Mouse (Mus musculus) embryonic stem cell, embryonic (primary cell): ENCODE measurements around the gene Gpr4.

Source experiments
- CTCF ChIA-PET, 4 experiments: fragments of 300-600 bp in 2 of 4; fragments of 350-600 bp in 2 of 4; sonication (Branson Sonifier 250); formaldehyde crosslinking; loops; one replicate each; lab custom pipeline; 2022; ENCODE audit warnings: inconsistent platforms in 2 of 4; lab: Charles Lee
- POLR2A ChIA-PET, 4 experiments: fragments of 300-600 bp in 2 of 4; fragments of 350-600 bp in 2 of 4; sonication (Branson Sonifier 250); formaldehyde crosslinking; loops; one replicate each; lab custom pipeline; 2022; ENCODE audit warnings: antibody characterized with exemption in 4 of 4, inconsistent platforms in 1 of 4; lab: Charles Lee

Gene Gpr4

GRCm38 (mm10) chr7:19178035-19178434 lies 34.3 kb upstream of the Gpr4 start:
- ChIA-PET CTCF (interaction anchor here (0.5 to 5.6 kb wide), 73 partner anchors 10 to 413 kb away, joined by 3 to 46 read pairs (median 4); partner anchors contain the start of genes Ppm1n (in 3 of the 4), Fbxo46 (in 1 of the 4), Fosb (in 1 of the 4) and Gipr (in 1 of the 4)), POLR2A (interaction anchor here in 3 of 4 experiments (0.5 to 4.9 kb wide), 33 partner anchors 9 to 775 kb away, joined by 3 to 23 read pairs (median 4); partner anchors contain the start of genes Fosb (in 1 of the 3), Gipr (in 1 of the 3), Opa3 (in 1 of the 3) and Ppm1n (in 1 of the 3))

- ChIA-PET CTCF (interaction anchor here (0.5 to 5.6 kb wide), 92 partner anchors 11 to 512 kb away, joined by 3 to 46 read pairs (median 4); partner anchors contain the start of genes Ppm1n (in 3 of the 4), Fbxo46 (in 1 of the 4), Fosb (in 1 of the 4) and Gipr (in 1 of the 4)), POLR2A (interaction anchor here in 3 of 4 experiments (0.6 to 4.9 kb wide), 40 partner anchors 13 to 776 kb away, joined by 3 to 23 read pairs (median 4); partner anchors contain the start of genes Ercc1 (in 1 of the 3), Fosb (in 1 of the 3), Gipr (in 1 of the 3) and Opa3 (in 1 of the 3))
Measured at GRCm38 (mm10) chr7:19178443-19179092, 33.8 kb upstream of the Gpr4 start.

- POLR2A ChIA-PET = interaction anchor here in 3 of 4 experiments (0.6 to 4.9 kb wide), 25 partner anchors 14 to 444 kb away, joined by 3 to 23 read pairs (median 5); partner anchors contain the start of genes Ercc1 (in 1 of the 3), Fosb (in 1 of the 3), Gipr (in 1 of the 3) and Opa3 (in 1 of the 3)
- CTCF ChIA-PET = interaction anchor here (0.5 to 5.6 kb wide), 85 partner anchors 14 to 511 kb away, joined by 3 to 46 read pairs (median 4); partner anchors contain the start of genes Ppm1n (in 3 of the 4), Fosb (in 1 of the 4), Gipr (in 1 of the 4) and Gm4969 (in 1 of the 4)
Measured at GRCm38 (mm10) chr7:19179173-19179572, 33.2 kb upstream of the Gpr4 start.

GRCm38 (mm10) chr7:19179936-19180335 lies 32.4 kb upstream of the Gpr4 start:
- CTCF ChIA-PET = interaction anchor here (0.5 to 5.6 kb wide), 40 partner anchors 15 to 245 kb away, joined by 3 to 46 read pairs (median 5); partner anchors contain the start of genes Ppm1n (in 2 of the 4) and Rsph6a (in 1 of the 4)
- POLR2A ChIA-PET = interaction anchor here in 3 of 4 experiments (0.9 to 4.9 kb wide), 20 partner anchors 16 to 164 kb away, joined by 3 to 23 read pairs (median 4); partner anchors contain the start of genes Ercc1 (in 1 of the 3), Fosb (in 1 of the 3) and Opa3 (in 1 of the 3)

- POLR2A ChIA-PET = interaction anchor here (0.6 to 4.9 kb wide), 14 partner anchors 14 to 216 kb away, joined by 3 to 23 read pairs (median 3); partner anchors contain the start of genes Fosb (in 1 of the 4) and Opa3 (in 1 of the 4)
- CTCF ChIA-PET = interaction anchor here (0.6 to 5.6 kb wide), 26 partner anchors 14 to 251 kb away, joined by 3 to 39 read pairs (median 4); partner anchors contain the start of genes Ercc1 (in 1 of the 4), Gm4969 (in 1 of the 4), Ppm1n (in 1 of the 4) and Rsph6a (in 1 of the 4)
Measured at GRCm38 (mm10) chr7:19180862-19181429, 31.4 kb upstream of the Gpr4 start.

GRCm38 (mm10) chr7:19184250-19184649 lies 28.1 kb upstream of the Gpr4 start:
- POLR2A ChIA-PET = interaction anchor here in 1 of 4 experiments (0.7 to 1.0 kb wide), 2 partner anchors 10 to 38 kb away, joined by 3 read pairs; no protein-coding TSS in a partner anchor
- CTCF ChIA-PET = interaction anchor here in 3 of 4 experiments (0.6 to 1.2 kb wide), 3 partner anchors 11 to 100 kb away, joined by 3 to 4 read pairs (median 3); no protein-coding TSS in a partner anchor

- CTCF ChIA-PET = interaction anchor here in 2 of 4 experiments (0.6 to 1.2 kb wide), 2 partner anchors 10 to 99 kb away, joined by 3 read pairs; no protein-coding TSS in a partner anchor
- POLR2A ChIA-PET = interaction anchor here in 1 of 4 experiments (0.7 to 1.0 kb wide), 2 partner anchors 10 to 38 kb away, joined by 3 read pairs; no protein-coding TSS in a partner anchor
Measured at GRCm38 (mm10) chr7:19184758-19185157, 27.6 kb upstream of the Gpr4 start.

- ChIA-PET CTCF (interaction anchor here (0.5 to 1.6 kb wide), 38 partner anchors 9 to 205 kb away, joined by 3 to 19 read pairs (median 4); partner anchors contain the start of genes Fosb (in 1 of the 4), Ppm1n (in 1 of the 4), Qpctl (in 1 of the 4) and Snrpd2 (in 1 of the 4)), POLR2A (interaction anchor here (0.6 to 1.5 kb wide), 9 partner anchors 9 to 97 kb away, joined by 3 to 10 read pairs (median 3); partner anchors contain the start of gene Eml2 (in 1 of the 4))
Measured at GRCm38 (mm10) chr7:19194676-19195075, 17.7 kb upstream of the Gpr4 start.

GRCm38 (mm10) chr7:19196676-19197075 lies 15.7 kb upstream of the Gpr4 start:
- ChIA-PET POLR2A (interaction anchor here in 1 of 4 experiments (0.6 to 2.2 kb wide), 2 partner anchors 13 to 127 kb away, joined by 3 to 14 read pairs; no protein-coding TSS in a partner anchor), CTCF (interaction anchor here in 3 of 4 experiments (2.7 to 3.4 kb wide), 4 partner anchors 12 to 17 kb away, joined by 18 to 47 read pairs (median 25); no protein-coding TSS in a partner anchor)

- CTCF ChIA-PET = interaction anchor here (0.5 to 3.4 kb wide), 43 partner anchors 9 to 431 kb away, joined by 3 to 47 read pairs (median 3); partner anchors contain the start of gene Eml2 (in 1 of the 4)
- POLR2A ChIA-PET = interaction anchor here in 2 of 4 experiments (0.7 to 2.2 kb wide), 11 partner anchors 12 to 77 kb away, joined by 3 to 14 read pairs (median 4); no protein-coding TSS in a partner anchor
Measured at GRCm38 (mm10) chr7:19197985-19198384, 14.4 kb upstream of the Gpr4 start.

GRCm38 (mm10) chr7:19201660-19202059 lies 10.7 kb upstream of the Gpr4 start:
- CTCF ChIA-PET = interaction anchor here (0.5 to 3.0 kb wide), 26 partner anchors 8 to 427 kb away, joined by 3 to 39 read pairs (median 4); partner anchors contain the start of genes Eml2 (in 2 of the 4) and Gpr4 (in 1 of the 4)
- POLR2A ChIA-PET = interaction anchor here (0.5 to 3.3 kb wide), 40 partner anchors 13 to 427 kb away, joined by 3 to 33 read pairs (median 6); partner anchors contain the start of genes Eml2 (in 2 of the 4), Vasp (in 2 of the 4), Fbxo46 (in 1 of the 4) and Fosb (in 1 of the 4)

- ChIA-PET POLR2A (interaction anchor here (0.5 to 3.3 kb wide), 58 partner anchors 8 to 568 kb away, joined by 3 to 33 read pairs (median 4); partner anchors contain the start of genes Fosb (in 3 of the 4), Eml2 (in 2 of the 4), Vasp (in 2 of the 4) and Cd3eap (in 1 of the 4)), CTCF (interaction anchor here (0.5 to 3.0 kb wide), 36 partner anchors 7 to 426 kb away, joined by 3 to 39 read pairs (median 4); partner anchors contain the start of genes Eml2 (in 2 of the 4), Cd3eap (in 1 of the 4), Gpr4 (in 1 of the 4) and Ppp1r13l (in 1 of the 4))
Measured at GRCm38 (mm10) chr7:19202065-19202850, 10.1 kb upstream of the Gpr4 start.

- POLR2A ChIA-PET = interaction anchor here in 3 of 4 experiments (0.6 to 2.5 kb wide), 25 partner anchors 9 to 492 kb away, joined by 3 to 16 read pairs (median 5); partner anchors contain the start of genes Eml2 (in 1 of the 3) and Vasp (in 1 of the 3)
- CTCF ChIA-PET = interaction anchor here (0.5 to 3.6 kb wide), 58 partner anchors 10 to 191 kb away, joined by 3 to 47 read pairs (median 5); partner anchors contain the start of genes Eml2 (in 2 of the 4), Ppm1n (in 2 of the 4), Cd3eap (in 1 of the 4) and Fbxo46 (in 1 of the 4)
Measured at GRCm38 (mm10) chr7:19208201-19208910, 4.0 kb upstream of the Gpr4 start.

GRCm38 (mm10) chr7:19208944-19209472 lies 3.3 kb upstream of the Gpr4 start:
- ChIA-PET CTCF (interaction anchor here (0.5 to 3.6 kb wide), 74 partner anchors 8 to 310 kb away, joined by 3 to 47 read pairs (median 5); partner anchors contain the start of genes Eml2 (in 2 of the 4), Ppm1n (in 2 of the 4), Cd3eap (in 1 of the 4) and Ercc1 (in 1 of the 4)), POLR2A (interaction anchor here in 3 of 4 experiments (0.6 to 2.5 kb wide), 35 partner anchors 9 to 492 kb away, joined by 3 to 16 read pairs (median 4); partner anchors contain the start of genes Eml2 (in 2 of the 3), Fbxo46 (in 1 of the 3), Qpctl (in 1 of the 3) and Snrpd2 (in 1 of the 3))
